Mouse (Mus musculus): Measurements from ENCODE around the gene Lrig2.
"Not testable (repeated sequence)": the region's sequence is repeated elsewhere in the genome, so short reads cannot be mapped to it uniquely, and the experiment has no call there.

The Lrig2 gene

GRCm38 (mm10) chr3:104427354-104427753 is 84.4 kb downstream of the Lrig2 start:
- not testable (repeated sequence) for DNase-seq

DNA sequence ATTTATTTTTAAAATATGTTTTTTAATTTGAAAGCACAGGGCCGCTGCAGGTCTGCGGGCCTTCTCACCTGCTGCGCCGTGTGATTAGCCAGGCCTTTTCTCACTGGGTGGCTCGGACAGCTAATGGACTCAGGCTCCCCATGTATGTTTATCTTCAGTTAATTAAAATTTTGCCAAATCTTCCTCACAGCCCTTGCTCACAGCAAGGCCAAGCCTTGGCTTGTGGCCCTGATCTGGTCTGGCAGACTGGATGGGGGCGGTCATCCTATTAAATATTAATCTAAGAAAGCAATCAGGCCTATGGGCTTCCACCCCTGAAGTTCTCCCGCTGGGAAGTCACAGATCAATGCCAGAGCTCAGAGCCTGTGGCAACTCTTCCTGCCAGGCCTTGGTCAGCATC is 87.4 kb downstream of the Lrig2 start:
- DNase-seq, result no peak

- DNase-seq, result no peak
These were observed 90.8 kb downstream of the Lrig2 start for GRCm38 (mm10) chr3:104420929-104421328.

GRCm38 (mm10) chr3:104419990-104420389 is 91.7 kb downstream of the Lrig2 start:
- no peak for DNase-seq

DNA sequence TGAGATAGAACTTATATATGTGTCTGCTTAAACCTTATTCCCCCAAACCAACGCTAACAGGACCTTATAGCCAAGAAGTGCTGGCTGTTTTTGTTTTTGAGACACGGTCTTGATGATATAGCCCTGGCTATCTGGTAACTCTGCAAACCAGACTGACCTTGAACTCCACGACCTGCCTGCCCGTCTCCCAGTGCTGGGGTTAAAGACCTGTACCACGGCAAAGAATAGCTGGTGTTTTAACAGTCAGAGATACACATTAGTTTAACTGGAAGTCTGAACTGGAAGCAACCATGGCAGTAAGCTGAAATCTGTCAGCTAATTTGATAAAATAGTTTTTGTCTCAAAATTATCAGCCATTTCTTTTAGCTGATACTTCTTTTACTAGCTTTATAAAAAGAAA is 94.9 kb downstream of the Lrig2 start:
- DNase-seq, result no peak

DNA sequence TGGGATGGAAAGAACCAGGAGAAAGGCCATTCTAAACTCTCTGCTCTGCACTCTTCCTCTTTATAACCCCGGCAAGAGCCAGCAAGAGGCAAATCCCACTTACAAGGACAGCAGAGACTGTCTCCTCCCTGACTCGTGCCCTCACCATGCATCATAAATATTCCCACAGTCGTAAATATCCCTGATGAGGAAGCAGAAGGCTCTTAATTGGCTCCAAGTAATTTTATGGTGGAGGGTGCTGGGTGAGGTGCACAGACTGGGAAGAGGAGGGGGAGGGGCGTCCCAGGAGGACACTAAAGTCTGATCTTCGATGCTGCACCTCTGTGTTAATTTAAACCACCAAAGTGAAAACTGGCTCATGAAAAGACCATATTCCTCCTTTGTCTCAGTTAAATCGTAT is 99.2 kb downstream of the Lrig2 start:
- DNase-seq, result no peak

- no peak for DNase-seq
These were observed 104.2 kb downstream of the Lrig2 start for GRCm38 (mm10) chr3:104407506-104407905.

GRCm38 (mm10) chr3:104403582-104403981 is 108.1 kb downstream of the Lrig2 start:
- no peak for DNase-seq

- no peak for DNase-seq
These were observed 110.5 kb downstream of the Lrig2 start for GRCm38 (mm10) chr3:104401176-104401575.

- no peak for DNase-seq
These were observed 111.6 kb downstream of the Lrig2 start for GRCm38 (mm10) chr3:104400126-104400525.

DNA sequence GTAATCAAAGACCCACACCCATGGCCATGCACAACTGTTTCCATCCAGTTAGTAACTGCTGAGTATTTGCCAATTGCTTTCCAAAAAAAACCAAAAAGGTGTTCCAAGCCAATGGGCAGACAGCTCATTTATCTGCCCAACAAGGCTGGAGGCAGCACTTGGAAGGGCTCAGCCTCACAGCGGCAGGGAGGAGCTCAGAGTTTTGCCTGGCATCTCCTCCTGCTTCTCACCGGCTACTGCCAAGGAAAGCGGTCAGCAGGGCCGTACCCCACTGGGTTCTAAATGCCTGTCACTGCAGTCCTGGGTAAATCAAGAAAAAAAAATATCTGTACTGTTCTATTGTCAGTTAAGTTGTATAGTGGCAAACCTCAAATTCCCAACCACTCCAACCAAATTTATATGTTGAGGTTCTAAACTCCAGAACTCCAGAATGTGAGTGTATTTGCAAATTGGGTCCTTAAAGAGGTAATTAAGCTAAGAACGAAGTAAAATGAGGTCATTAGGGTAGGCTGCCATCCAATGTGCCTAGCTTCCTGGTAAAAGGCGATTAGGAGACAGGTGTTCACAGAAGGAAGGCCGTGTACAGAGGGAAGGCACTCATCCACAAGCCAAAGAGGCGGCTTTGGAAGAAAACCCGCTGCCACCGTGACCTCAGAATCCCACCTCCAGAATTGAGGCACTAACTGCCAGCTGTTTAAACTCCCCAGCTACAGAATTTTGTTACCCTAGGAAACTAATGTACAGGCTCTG is 112.2 kb downstream of the Lrig2 start:
- no peak for DNase-seq

GRCm38 (mm10) chr3:104397316-104397715 is 114.4 kb downstream of the Lrig2 start:
- DNase-seq, result no peak

- DNase-seq, result no peak
These were observed 115.0 kb downstream of the Lrig2 start for GRCm38 (mm10) chr3:104396736-104397081.

GRCm38 (mm10) chr3:104396067-104396735 is 115.5 kb downstream of the Lrig2 start:
- DNase-seq, result no peak

- DNase-seq, result no peak
These were observed 121.6 kb downstream of the Lrig2 start for GRCm38 (mm10) chr3:104390072-104390471.

DNA sequence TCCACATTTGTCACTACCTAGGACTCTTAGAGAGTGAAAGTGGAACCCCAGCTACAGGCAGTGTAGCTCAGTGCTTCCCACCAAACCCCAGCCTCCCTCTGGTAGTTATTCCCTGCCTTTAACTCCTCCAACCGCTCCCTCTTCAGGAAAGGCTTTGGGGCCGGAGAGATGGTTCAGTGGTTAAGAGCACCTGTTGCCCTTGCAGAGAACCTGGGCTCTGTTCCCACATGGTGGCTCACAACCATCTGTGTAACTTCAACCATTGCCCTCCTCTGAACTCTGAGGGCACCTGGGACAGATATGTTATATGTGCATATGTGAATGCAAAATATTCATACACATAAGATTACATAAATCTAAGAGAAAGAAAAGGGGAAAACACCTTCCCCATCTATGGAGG is 122.3 kb downstream of the Lrig2 start:
- DNase-seq, result no peak

DNA sequence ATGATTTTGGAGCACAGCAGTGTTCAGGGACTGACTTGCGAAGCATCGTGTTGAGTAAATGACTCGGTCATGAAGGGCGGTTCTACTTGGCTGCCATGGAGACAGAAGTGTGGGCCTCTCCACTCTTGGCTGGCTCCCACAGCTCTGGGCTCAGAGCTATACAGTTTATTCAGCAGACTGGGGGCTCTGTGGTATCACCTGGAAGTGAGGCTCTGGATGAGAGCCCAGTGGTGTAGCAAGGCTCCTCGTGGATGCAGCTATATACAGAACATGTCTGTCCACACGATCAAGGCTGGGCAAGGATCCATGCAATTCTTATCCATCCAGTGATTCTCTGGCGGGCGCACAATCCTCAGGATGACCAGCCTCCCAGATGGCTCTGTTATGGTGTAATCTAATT is 126.1 kb downstream of the Lrig2 start:
- peak; percentile 51 for DNase-seq

- DNase-seq, result peak; percentile 27
These were observed 127.9 kb downstream of the Lrig2 start for GRCm38 (mm10) chr3:104383681-104384341.

- no peak for DNase-seq
These were observed 133.5 kb downstream of the Lrig2 start for GRCm38 (mm10) chr3:104378228-104378627.

DNA sequence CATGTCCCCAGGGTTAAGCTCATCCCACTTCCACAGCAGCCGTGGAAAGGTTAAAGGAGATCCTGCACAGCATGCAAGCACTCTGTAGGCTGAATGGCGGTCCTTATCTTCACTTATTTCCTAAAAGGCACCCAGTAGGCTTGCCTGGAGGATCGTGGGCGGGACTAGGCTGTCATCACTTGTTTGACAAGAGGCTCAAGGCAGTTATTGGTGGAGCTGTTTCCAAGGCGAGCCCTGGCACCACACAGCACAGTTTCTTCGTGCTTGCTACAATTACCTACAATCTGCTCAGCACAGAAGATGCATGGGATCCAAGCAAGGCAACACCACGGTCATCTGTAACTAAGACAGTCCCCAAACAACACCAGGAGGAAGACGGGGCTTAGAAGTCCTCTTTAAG is 137.8 kb downstream of the Lrig2 start:
- DNase-seq, result no peak

DNA sequence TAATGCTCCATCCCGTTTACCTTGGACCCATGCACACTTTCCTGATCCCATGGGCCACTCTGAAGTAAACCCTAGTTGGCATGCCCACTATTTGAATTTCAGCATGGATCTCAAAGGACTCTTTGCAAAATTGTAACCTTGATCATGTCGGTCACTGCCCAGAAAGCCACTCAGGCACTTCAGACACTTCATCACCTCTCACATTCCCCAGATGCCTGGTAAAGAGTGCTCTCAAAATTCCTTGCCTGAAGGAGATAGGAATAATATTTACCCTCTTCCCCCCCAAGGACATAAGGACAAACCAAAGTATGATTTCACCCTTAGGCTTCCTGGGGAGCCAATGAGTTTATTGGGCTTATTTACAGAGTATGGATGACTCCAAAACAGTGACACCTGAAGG is 139.3 kb downstream of the Lrig2 start:
- no peak for DNase-seq

- no peak for DNase-seq
These were observed 143.8 kb downstream of the Lrig2 start for GRCm38 (mm10) chr3:104367912-104368311.

- DNase-seq, result no peak
These were observed 149.9 kb downstream of the Lrig2 start for GRCm38 (mm10) chr3:104361814-104362213.

DNA sequence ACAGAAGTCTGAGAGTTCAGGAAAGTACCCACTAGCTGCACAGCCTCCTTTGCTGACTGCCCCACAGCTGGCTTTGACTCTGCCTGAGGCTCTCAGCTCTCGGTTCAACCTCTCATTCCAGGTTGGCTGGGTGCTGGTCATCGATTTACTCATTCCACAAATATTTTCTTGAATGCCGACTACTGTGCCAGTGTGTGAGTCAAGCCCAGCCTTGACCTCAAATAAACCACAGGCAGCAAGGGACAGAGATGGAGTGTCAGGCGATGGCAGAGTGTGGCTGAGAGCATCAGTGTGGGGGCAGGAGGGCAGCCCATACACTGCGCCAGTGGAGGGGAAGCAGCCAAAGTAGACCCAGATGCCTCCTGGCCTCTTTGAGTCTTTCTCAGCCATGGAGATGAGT is 151.4 kb downstream of the Lrig2 start:
- no peak for DNase-seq
